Mouse (Mus musculus) hindbrain, embryonic 11.5 days (tissue): ENCODE data around the gene Gdf15. TPM values are rescaled to one million over a fixed set of nuclear protein-coding genes. Genes with fewer than 3 reads are reported as not detected.
A peak's percentile ranks its signal among the peaks of the same experiment; 100 is the strongest.

Experiments
- ATAC-seq: fragments of 200-750 bp; cut with Nextera tagmentation; 2 replicates; pipeline ENCODE4 v1.8.0; 2017; ENCODE audit warnings: mild to moderate bottlenecking, moderate TSS enrichment, moderate library complexity; ENCODE audit not compliant: low FRiP score
- DNase-seq: peaks from one replicate; pipeline ENCODE4 v3.0.0-alpha.2; 2015; ENCODE audit warnings: low spot score
- H3K27ac ChIP-seq: fragments of 300-500 bp; sonication (generic); 2 replicates; pipeline ENCODE4 v1.5.1; 2014; ENCODE audit warnings: mild to moderate bottlenecking, low read depth, low read length
- H3K27me3 ChIP-seq: fragments of 300-500 bp; sonication (generic); 2 replicates; pipeline ENCODE4 v1.6.1; 2014; ENCODE audit warnings: mild to moderate bottlenecking, low read length, moderate library complexity, mixed read lengths; ENCODE audit not compliant: control insufficient read depth, insufficient read depth
- H3K36me3 ChIP-seq: fragments of 300-500 bp; sonication (generic); 2 replicates; pipeline ENCODE4 v1.6.1; 2014; ENCODE audit warnings: mild to moderate bottlenecking, low read length, moderate library complexity, mixed read lengths; ENCODE audit not compliant: control insufficient read depth, insufficient read depth
- H3K4me1 ChIP-seq: fragments of 300-500 bp; sonication (generic); replicated peaks from 2 replicates; pipeline ENCODE4 v1.6.1; 2014; ENCODE audit warnings: low read length, mixed read lengths; ENCODE audit not compliant: control insufficient read depth, insufficient read depth
- H3K4me2 ChIP-seq: fragments of 300-500 bp; sonication (generic); replicated peaks from 2 replicates; pipeline ENCODE4 v1.6.1; 2014; ENCODE audit warnings: mild to moderate bottlenecking, low read depth, low read length
- H3K4me3 ChIP-seq: fragments of 300-500 bp; sonication (generic); 2 replicates; pipeline ENCODE4 v1.5.1; 2014; ENCODE audit warnings: low read depth, low read length
- H3K9ac ChIP-seq: fragments of 300-500 bp; sonication (generic); 2 replicates; pipeline ENCODE4 v1.6.1; 2014; ENCODE audit warnings: low read depth, low read length
- H3K9me3 ChIP-seq: fragments of 300-500 bp; sonication (generic); 2 replicates; pipeline ENCODE4 v1.6.1; 2016; ENCODE audit warnings: low read length; ENCODE audit not compliant: control insufficient read depth
- WGBS: fragments of 180-500 bp; shearing (Covaris S2); extraction: QIAGEN DNeasy Blood & Tissue Kit; methylation state at CpG from one replicate; pipeline ENCODE4 v1.1.7; 2014; 5-methylcytosine and 5-hydroxymethylcytosine counted together
- polyA plus RNA-seq: library from polyadenylated mRNA; unstranded; fragments of >200 nt; fragmentation: Nextera tagmentation; extraction: Ambion mirVana; gene quantifications from 2 replicates; pipeline ENCODE4 v1.2.1, GENCODE M21; 2014

The Gdf15 gene
- polyA plus RNA-seq, 1 experiment from 2014 or later, result not detected

GRCm38 (mm10) chr8:70615894-70616293 lies 16.4 kb downstream of the Gdf15 start, which contains the start of gene Lrrc25:
TSS of gene Lrrc25 (plus strand) at chr8:70616155.
- Histone ChIP-seq H3K27me3 (no peaks in the 10 kb centered on the region; the same call in 1 of the 2 replicates), H3K27ac (no peak within 1 kb of the TSS), H3K4me3 (no peak within 1 kb of the TSS), H3K36me3 (no peaks in the 10 kb centered on the region), H3K9ac (no peak within 1 kb of the TSS), H3K9me3 (no peaks in the 10 kb centered on the region), H3K4me1 (peaks cover 2% of the 10 kb centered on the region; the same call in 1 of the 2 replicates), H3K4me2 (no peak within 1 kb of the TSS)
- no peak for ATAC-seq
- WGBS, result 85% methylated on average over 3 of the region's 3 CpGs
- DNase-seq, result no peak

DNA sequence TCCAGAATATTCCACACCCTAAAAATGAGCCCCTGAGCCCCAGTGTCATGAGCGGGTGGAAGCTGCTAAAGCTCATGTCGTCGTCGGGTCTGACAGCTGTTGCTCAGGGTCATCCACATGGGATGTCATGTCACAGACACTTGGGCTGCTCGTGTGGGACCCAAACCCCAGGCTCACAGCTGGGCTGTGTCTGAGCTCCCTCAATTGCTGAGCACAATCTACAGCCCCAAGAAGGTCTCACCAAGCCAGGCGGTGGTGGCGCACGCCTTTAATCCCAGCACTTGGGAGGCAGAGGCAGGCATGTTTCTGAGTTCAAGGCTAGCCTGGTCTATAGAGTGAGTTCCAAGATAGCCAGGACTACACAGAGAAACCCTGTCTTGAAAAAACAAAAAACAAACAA lies 17.0 kb downstream of the Gdf15 start:
- Histone ChIP-seq H3K27me3 (no peaks in the 10 kb centered on the region; the same call in 1 of the 2 replicates), H3K4me1 (peaks cover 5% of the 10 kb centered on the region; the same call in 1 of the 2 replicates), H3K4me3 (no peak overlapping the region), H3K36me3 (no peaks in the 10 kb centered on the region), H3K27ac (no peak overlapping the region), H3K9me3 (no peaks in the 10 kb centered on the region), H3K4me2 (no peak overlapping the region), H3K9ac (no peak overlapping the region)
- no peak for ATAC-seq
- WGBS, result 89% methylated on average over 8 of the region's 8 CpGs
- no peak for DNase-seq

DNA sequence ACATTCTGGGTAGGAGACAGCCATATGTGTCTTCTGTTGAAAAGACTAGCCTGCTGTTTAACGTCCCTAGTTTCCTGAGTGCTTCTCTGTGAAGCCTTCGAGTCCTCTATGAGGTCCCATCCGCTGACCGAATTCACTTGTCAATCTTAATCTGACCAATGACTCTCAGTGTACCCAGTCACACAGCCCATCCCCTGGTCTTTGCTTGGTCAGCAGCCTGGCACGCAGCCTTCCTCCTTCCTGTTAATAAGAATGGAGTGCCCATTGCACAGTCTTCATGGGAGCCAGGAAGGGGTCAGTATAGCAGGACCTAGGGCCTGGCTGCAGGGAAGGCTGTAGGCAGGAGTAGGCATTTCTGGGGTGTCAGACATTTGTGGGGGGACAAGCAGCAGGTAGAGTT lies 17.8 kb downstream of the Gdf15 start:
- ATAC-seq, result no peak
- 75% methylated on average over 5 of the region's 5 CpGs for WGBS
- no peaks in the 10 kb centered on the region for H3K36me3 ChIP-seq

DNA sequence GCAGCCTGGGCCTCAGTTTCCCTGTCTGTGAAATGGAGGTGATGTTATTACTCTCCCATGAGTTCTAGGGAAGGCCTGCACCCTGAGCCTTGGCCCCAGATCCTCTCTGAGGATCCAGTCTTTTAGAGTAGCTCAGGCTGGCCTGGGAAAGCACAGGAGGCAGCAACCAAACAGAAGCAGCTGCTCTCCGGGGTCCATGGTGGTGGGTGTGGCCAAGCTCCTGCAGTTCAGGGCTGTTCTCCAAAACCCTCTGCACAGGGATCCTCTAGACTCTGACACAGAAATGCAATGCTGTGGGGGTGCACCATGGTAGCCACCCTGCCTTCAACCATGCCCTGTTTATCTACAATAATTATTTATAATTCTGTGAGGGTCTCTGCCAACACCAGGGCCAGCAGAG lies 18.5 kb downstream of the Gdf15 start:
- Histone ChIP-seq H3K27ac (no peak overlapping the region), H3K4me2 (no peak overlapping the region), H3K36me3 (no peaks in the 10 kb centered on the region), H3K4me3 (no peak overlapping the region), H3K27me3 (no peaks in the 10 kb centered on the region), H3K4me1 (peaks cover 17% of the 10 kb centered on the region), H3K9ac (no peak overlapping the region), H3K9me3 (no peaks in the 10 kb centered on the region)
- no peak for ATAC-seq
- 15% methylated on average over 1 of the region's 1 CpGs for WGBS
- DNase-seq, result no peak

More for the DNA sequence above, 17.8 kb downstream of the Gdf15 start:
- DNase-seq, result no peak
- Histone ChIP-seq H3K4me2 (no peak overlapping the region), H3K4me1 (peaks cover 11% of the 10 kb centered on the region), H3K27me3 (no peaks in the 10 kb centered on the region), H3K9me3 (no peaks in the 10 kb centered on the region), H3K9ac (no peak overlapping the region), H3K4me3 (no peak overlapping the region), H3K27ac (no peak overlapping the region)

GRCm38 (mm10) chr8:70611849-70612248 lies 20.4 kb downstream of the Gdf15 start:
- Histone ChIP-seq H3K27ac (peak overlapping the region; percentile 51), H3K4me2 (peak overlapping the region; percentile 95), H3K4me1 (peaks cover 20% of the 10 kb centered on the region), H3K4me3 (peak overlapping the region; percentile 41), H3K9me3 (no peaks in the 10 kb centered on the region), H3K27me3 (no peaks in the 10 kb centered on the region), H3K36me3 (no peaks in the 10 kb centered on the region), H3K9ac (peak overlapping the region; percentile 50)
- ATAC-seq (no peak), DNase-seq (peak; percentile 96)
- 1% methylated on average over 6 of the region's 6 CpGs for WGBS

DNA sequence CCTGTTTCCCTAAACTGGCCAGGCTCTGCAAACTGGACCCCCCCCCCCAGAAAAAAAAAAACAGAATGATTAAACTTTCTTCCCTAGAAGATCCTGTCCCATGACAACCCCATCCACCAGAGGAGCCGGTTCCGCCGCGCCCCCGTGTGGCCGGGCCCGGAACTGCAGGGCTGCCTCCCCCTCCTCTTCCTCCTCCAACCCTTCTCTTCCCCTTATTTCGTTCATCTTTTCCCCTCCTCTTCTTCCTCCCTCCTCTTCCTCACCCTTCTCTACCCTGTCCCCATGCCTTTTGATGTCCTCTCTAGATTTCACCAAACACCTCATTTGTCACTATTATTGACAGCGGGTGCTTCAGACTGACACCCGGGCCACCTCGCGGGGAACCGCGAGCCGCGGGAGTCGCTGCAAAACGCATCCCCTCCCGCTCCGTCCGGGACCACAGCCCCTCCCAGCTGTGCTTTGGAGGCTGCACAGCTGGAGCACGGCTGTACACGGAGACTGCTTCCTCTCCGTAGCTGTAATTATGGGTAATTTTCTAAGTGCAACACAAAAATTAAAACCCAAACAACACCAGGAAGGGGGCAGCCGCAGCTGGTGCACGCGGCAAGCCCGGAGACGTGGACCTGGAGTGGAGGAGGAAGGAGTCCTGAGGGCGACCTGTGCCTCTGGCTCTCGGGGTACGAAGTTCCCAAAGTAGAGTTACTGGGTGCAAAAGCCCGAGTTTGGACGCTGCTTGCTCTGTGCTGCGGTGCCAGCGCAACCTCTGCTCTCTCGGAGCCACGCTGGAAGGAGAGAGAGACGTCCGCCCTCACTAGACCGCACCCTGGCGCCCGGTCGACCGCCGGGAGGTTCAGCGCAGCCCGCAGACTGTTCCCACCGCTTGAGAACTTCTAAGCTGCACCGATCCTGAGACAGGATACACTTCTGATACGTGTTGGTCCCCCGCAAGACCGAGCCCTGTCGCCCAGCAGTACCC lies 21.2 kb downstream of the Gdf15 start:
- ATAC-seq (peak; percentile 8; the same call in 1 of the 2 replicates), DNase-seq (peak; percentile 89)
- Histone ChIP-seq H3K9me3 (no peaks in the 10 kb centered on the region), H3K4me2 (peak overlapping the region; percentile 95), H3K36me3 (no peaks in the 10 kb centered on the region), H3K27me3 (no peaks in the 10 kb centered on the region), H3K4me3 (peak overlapping the region; percentile 41), H3K27ac (peak overlapping the region; percentile 51), H3K4me1 (peaks cover 21% of the 10 kb centered on the region), H3K9ac (peak overlapping the region; percentile 50)
- under 1% methylated on average over 54 of the region's 54 CpGs for WGBS

GRCm38 (mm10) chr8:70609849-70610795 lies 22.1 kb downstream of the Gdf15 start:
- WGBS, result 3% methylated on average over 45 of the region's 45 CpGs
- Histone ChIP-seq H3K4me3 (peak overlapping the region; percentile 30), H3K27me3 (no peaks in the 10 kb centered on the region), H3K36me3 (no peaks in the 10 kb centered on the region), H3K27ac (peak overlapping the region; percentile 98), H3K9me3 (no peaks in the 10 kb centered on the region), H3K4me2 (peak overlapping the region; percentile 75), H3K9ac (peak overlapping the region; percentile 62), H3K4me1 (peaks cover 22% of the 10 kb centered on the region)
- ATAC-seq (peak; percentile 50), DNase-seq (peak; percentile 87)

- H3K36me3 ChIP-seq, result no peaks in the 10 kb centered on the region
- WGBS, result 1% methylated on average over 31 of the region's 39 CpGs
- peak overlapping the region; percentile 75 for H3K4me2 ChIP-seq
- peak overlapping the region; percentile 30 for H3K4me3 ChIP-seq
- H3K27ac ChIP-seq, result peak overlapping the region; percentile 98
- H3K4me1 ChIP-seq, result peaks cover 22% of the 10 kb centered on the region
- H3K9ac ChIP-seq, result peak overlapping the region; percentile 62
- ATAC-seq, result peak; percentile 66
- H3K27me3 ChIP-seq, result no peaks in the 10 kb centered on the region
- H3K9me3 ChIP-seq, result no peaks in the 10 kb centered on the region
- DNase-seq, result peak; percentile 87
These were observed 22.8 kb downstream of the Gdf15 start for GRCm38 (mm10) chr8:70609368-70609848.
